Mouse (Mus musculus) heart, adult 2 months (tissue): ENCODE data around the gene G430095P16Rik.

Experiments used
- CTCF ChIP-seq: fragments of 200-600 bp; IDR thresholded peaks from 2 replicates; pipeline ENCODE4 v1.8.1; 2022; ENCODE audit warnings: antibody characterized with exemption, mild to moderate bottlenecking, moderate library complexity
- EP300 ChIP-seq: fragments of 200-500 bp; IDR thresholded peaks from 2 replicates; pipeline ENCODE4 v1.6.1; 2011; ENCODE audit warnings: low read depth, low read length, control low read depth; ENCODE audit not compliant: insufficient read depth
- POLR2A ChIP-seq: fragments of 200-500 bp; IDR thresholded peaks from 2 replicates; pipeline ENCODE4 v1.6.1; 2011; ENCODE audit warnings: mild to moderate bottlenecking, low read depth, low read length, control low read depth; ENCODE audit not compliant: insufficient read depth

GRCm38 (mm10) chr8:84722530-84722849, 317 bp upstream of the G430095P16Rik start:
- TF ChIP-seq POLR2A (no peak), CTCF (no peak), EP300 (no peak)
